Mouse (Mus musculus): ENCODE data around the gene Ccdc62. TPM values are rescaled to one million over a fixed set of nuclear protein-coding genes. Genes with fewer than 3 reads are reported as not detected.

The Ccdc62 gene
- 5.9 and 7.1 TPM in 2 replicates for polyA plus RNA-seq (2014; fragmentation: Nextera tagmentation; extraction: Ambion mirVana)

GRCm38 (mm10) chr5:123930508-123930989 is at the start of gene Ccdc62:
Gene Ccdc62, plus strand, starts transcription at chr5:123930679.
- Histone ChIP-seq H3K4me1 (replicated peaks; ENCODE audit: control insufficient read depth, insufficient read depth, low read length) (0 out of 2 replicates have a peak, but pooled peaks cover 3% of the 10 kb centered on the region), H3K4me2 (peak within 1 kb of the TSS; percentile 78), H3K9ac (ENCODE audit: low read depth, low read length) (peak within 1 kb of the TSS; percentile 96), H3K27me3 (replicated peaks; ENCODE audit: control insufficient read depth, insufficient read depth, low read length) (no peaks in the 10 kb centered on the region), H3K27ac (ENCODE audit: low read depth, low read length) (peak within 1 kb of the TSS; percentile 83), H3K4me3 (ENCODE audit: low read depth, low read length) (peak within 1 kb of the TSS; percentile 77), H3K9me3 (ENCODE audit: control insufficient read depth, low read length) (no peaks in the 10 kb centered on the region), H3K36me3 (ENCODE audit: control insufficient read depth, insufficient read depth, low read length) (peaks cover 25% of the 10 kb centered on the region)
- ATAC-seq (replicated peaks; ENCODE audit: low FRiP score): peak; percentile 93
- WGBS: under 1% methylated on average over 56 of the region's 56 CpGs
- DNase-seq (ENCODE audit: low spot score): peak; percentile 91

GRCm38 (mm10) chr5:123880778-123881177 is 49.7 kb upstream of the Ccdc62 start:
- Histone ChIP-seq H3K4me1 (replicated peaks; ENCODE audit: control insufficient read depth, insufficient read depth, low read length) (peaks cover 3% of the 10 kb centered on the region), H3K36me3 (ENCODE audit: control insufficient read depth, insufficient read depth, low read length) (no peaks in the 10 kb centered on the region), H3K9me3 (ENCODE audit: control insufficient read depth, low read length) (no peaks in the 10 kb centered on the region), H3K4me2 (no peak overlapping the region), H3K4me3 (ENCODE audit: low read depth, low read length) (no peak overlapping the region), H3K9ac (ENCODE audit: low read depth, low read length) (no peak overlapping the region), H3K27me3 (replicated peaks; ENCODE audit: control insufficient read depth, insufficient read depth, low read length) (no peaks in the 10 kb centered on the region), H3K27ac (ENCODE audit: low read depth, low read length) (no peak overlapping the region)
- ATAC-seq (replicated peaks; ENCODE audit: low FRiP score) (no peak), DNase-seq (ENCODE audit: low spot score) (no peak)
- WGBS: 84% methylated on average over 14 of the region's 14 CpGs

GRCm38 (mm10) chr5:123883891-123884290 is 46.6 kb upstream of the Ccdc62 start:
- H3K4me1 ChIP-seq (replicated peaks; ENCODE audit: control insufficient read depth, insufficient read depth, low read length): peaks cover 3% of the 10 kb centered on the region
- H3K9me3 ChIP-seq (ENCODE audit: control insufficient read depth, low read length): no peaks in the 10 kb centered on the region
- H3K36me3 ChIP-seq (ENCODE audit: control insufficient read depth, insufficient read depth, low read length): no peaks in the 10 kb centered on the region
- no peak overlapping the region for H3K9ac ChIP-seq (ENCODE audit: low read depth, low read length)
- no peak for ATAC-seq (replicated peaks; ENCODE audit: low FRiP score)
- 71% methylated on average over 7 of the region's 7 CpGs for WGBS
- no peaks in the 10 kb centered on the region for H3K27me3 ChIP-seq (replicated peaks; ENCODE audit: control insufficient read depth, insufficient read depth, low read length)
- DNase-seq (ENCODE audit: low spot score): no peak
- no peak overlapping the region for H3K27ac ChIP-seq (ENCODE audit: low read depth, low read length)
- no peak overlapping the region for H3K4me3 ChIP-seq (ENCODE audit: low read depth, low read length)
- H3K4me2 ChIP-seq: no peak overlapping the region

GRCm38 (mm10) chr5:123884332-123884731 is 46.1 kb upstream of the Ccdc62 start:
- Histone ChIP-seq H3K27me3 (replicated peaks; ENCODE audit: control insufficient read depth, insufficient read depth, low read length) (no peaks in the 10 kb centered on the region), H3K27ac (ENCODE audit: low read depth, low read length) (no peak overlapping the region), H3K4me1 (replicated peaks; ENCODE audit: control insufficient read depth, insufficient read depth, low read length) (peaks cover 3% of the 10 kb centered on the region), H3K9ac (ENCODE audit: low read depth, low read length) (no peak overlapping the region), H3K9me3 (ENCODE audit: control insufficient read depth, low read length) (no peaks in the 10 kb centered on the region), H3K36me3 (ENCODE audit: control insufficient read depth, insufficient read depth, low read length) (no peaks in the 10 kb centered on the region), H3K4me2 (no peak overlapping the region), H3K4me3 (ENCODE audit: low read depth, low read length) (no peak overlapping the region)
- ATAC-seq (replicated peaks; ENCODE audit: low FRiP score) (no peak), DNase-seq (ENCODE audit: low spot score) (no peak)
- WGBS: 56% methylated on average over 10 of the region's 10 CpGs

- no peaks in the 10 kb centered on the region for H3K9me3 ChIP-seq (ENCODE audit: control insufficient read depth, low read length)
- no peak for DNase-seq (ENCODE audit: low spot score)
- no peaks in the 10 kb centered on the region for H3K36me3 ChIP-seq (ENCODE audit: control insufficient read depth, insufficient read depth, low read length)
- ATAC-seq (replicated peaks; ENCODE audit: low FRiP score): no peak
- 72% methylated on average over 3 of the region's 3 CpGs for WGBS
- no peaks in the 10 kb centered on the region for H3K4me1 ChIP-seq (replicated peaks; ENCODE audit: control insufficient read depth, insufficient read depth, low read length)
- no peak overlapping the region for H3K27ac ChIP-seq (ENCODE audit: low read depth, low read length)
- H3K4me3 ChIP-seq (ENCODE audit: low read depth, low read length): no peak overlapping the region
- no peak overlapping the region for H3K4me2 ChIP-seq
- H3K27me3 ChIP-seq (replicated peaks; ENCODE audit: control insufficient read depth, insufficient read depth, low read length): no peaks in the 10 kb centered on the region
- H3K9ac ChIP-seq (ENCODE audit: low read depth, low read length): no peak overlapping the region
Observed at GRCm38 (mm10) chr5:123886365-123886764, 44.1 kb upstream of the Ccdc62 start.

- no peaks in the 10 kb centered on the region for H3K9me3 ChIP-seq (ENCODE audit: control insufficient read depth, low read length)
- no peak overlapping the region for H3K27ac ChIP-seq (ENCODE audit: low read depth, low read length)
Observed at GRCm38 (mm10) chr5:123890312-123890711, 40.2 kb upstream of the Ccdc62 start.

GRCm38 (mm10) chr5:123890987-123891386 is 39.5 kb upstream of the Ccdc62 start:
- DNase-seq (ENCODE audit: low spot score) (no peak), ATAC-seq (replicated peaks; ENCODE audit: low FRiP score) (no peak)
- Histone ChIP-seq H3K4me3 (ENCODE audit: low read depth, low read length) (no peak overlapping the region), H3K27me3 (replicated peaks; ENCODE audit: control insufficient read depth, insufficient read depth, low read length) (no peaks in the 10 kb centered on the region), H3K9ac (ENCODE audit: low read depth, low read length) (no peak overlapping the region), H3K27ac (ENCODE audit: low read depth, low read length) (no peak overlapping the region), H3K9me3 (ENCODE audit: control insufficient read depth, low read length) (no peaks in the 10 kb centered on the region), H3K36me3 (ENCODE audit: control insufficient read depth, insufficient read depth, low read length) (no peaks in the 10 kb centered on the region), H3K4me1 (replicated peaks; ENCODE audit: control insufficient read depth, insufficient read depth, low read length) (no peaks in the 10 kb centered on the region), H3K4me2 (no peak overlapping the region)
- WGBS: 74% methylated on average over 5 of the region's 5 CpGs

More at GRCm38 (mm10) chr5:123890312-123890711, 40.2 kb upstream of the Ccdc62 start:
- no peak for ATAC-seq (replicated peaks; ENCODE audit: low FRiP score)
- Histone ChIP-seq H3K27me3 (replicated peaks; ENCODE audit: control insufficient read depth, insufficient read depth, low read length) (no peaks in the 10 kb centered on the region), H3K9ac (ENCODE audit: low read depth, low read length) (no peak overlapping the region), H3K4me2 (no peak overlapping the region), H3K4me3 (ENCODE audit: low read depth, low read length) (no peak overlapping the region), H3K36me3 (ENCODE audit: control insufficient read depth, insufficient read depth, low read length) (no peaks in the 10 kb centered on the region), H3K4me1 (replicated peaks; ENCODE audit: control insufficient read depth, insufficient read depth, low read length) (no peaks in the 10 kb centered on the region)
- WGBS: 68% methylated on average over 2 of the region's 2 CpGs
- no peak for DNase-seq (ENCODE audit: low spot score)

- Histone ChIP-seq H3K27ac (ENCODE audit: low read depth, low read length) (no peak overlapping the region), H3K4me1 (replicated peaks; ENCODE audit: control insufficient read depth, insufficient read depth, low read length) (no peaks in the 10 kb centered on the region), H3K4me2 (no peak overlapping the region), H3K9me3 (ENCODE audit: control insufficient read depth, low read length) (no peaks in the 10 kb centered on the region), H3K36me3 (ENCODE audit: control insufficient read depth, insufficient read depth, low read length) (no peaks in the 10 kb centered on the region), H3K27me3 (replicated peaks; ENCODE audit: control insufficient read depth, insufficient read depth, low read length) (no peaks in the 10 kb centered on the region), H3K4me3 (ENCODE audit: low read depth, low read length) (no peak overlapping the region), H3K9ac (ENCODE audit: low read depth, low read length) (no peak overlapping the region)
- 27% methylated on average over 6 of the region's 6 CpGs for WGBS
- DNase-seq (ENCODE audit: low spot score) (peak; percentile 51), ATAC-seq (replicated peaks; ENCODE audit: low FRiP score) (peak; percentile 47; the same call in 1 of the 2 replicates)
Observed at GRCm38 (mm10) chr5:123891669-123892068, 38.8 kb upstream of the Ccdc62 start.

- ATAC-seq (replicated peaks; ENCODE audit: low FRiP score) (no peak), DNase-seq (ENCODE audit: low spot score) (no peak)
- Histone ChIP-seq H3K36me3 (ENCODE audit: control insufficient read depth, insufficient read depth, low read length) (no peaks in the 10 kb centered on the region), H3K27ac (ENCODE audit: low read depth, low read length) (no peak overlapping the region), H3K4me3 (ENCODE audit: low read depth, low read length) (no peak overlapping the region), H3K4me1 (replicated peaks; ENCODE audit: control insufficient read depth, insufficient read depth, low read length) (no peaks in the 10 kb centered on the region), H3K9ac (ENCODE audit: low read depth, low read length) (no peak overlapping the region), H3K9me3 (ENCODE audit: control insufficient read depth, low read length) (no peaks in the 10 kb centered on the region), H3K27me3 (replicated peaks; ENCODE audit: control insufficient read depth, insufficient read depth, low read length) (no peaks in the 10 kb centered on the region), H3K4me2 (no peak overlapping the region)
- WGBS: 75% methylated on average over 5 of the region's 5 CpGs
Observed at GRCm38 (mm10) chr5:123893520-123893919, 37.0 kb upstream of the Ccdc62 start.
